Mouse (Mus musculus) T-cell, adult 2 months (primary cell): Measurements from ENCODE around the gene Ptgr2.
"Not testable (repeated sequence)": the region's sequence is repeated elsewhere in the genome, so short reads cannot be mapped to it uniquely, and the experiment has no call there.

Experiments used
- DNase-seq: peaks from one replicate; pipeline ENCODE4 v3.0.0; 2022; ENCODE audit warnings: low spot score

Ptgr2 gene

DNA sequence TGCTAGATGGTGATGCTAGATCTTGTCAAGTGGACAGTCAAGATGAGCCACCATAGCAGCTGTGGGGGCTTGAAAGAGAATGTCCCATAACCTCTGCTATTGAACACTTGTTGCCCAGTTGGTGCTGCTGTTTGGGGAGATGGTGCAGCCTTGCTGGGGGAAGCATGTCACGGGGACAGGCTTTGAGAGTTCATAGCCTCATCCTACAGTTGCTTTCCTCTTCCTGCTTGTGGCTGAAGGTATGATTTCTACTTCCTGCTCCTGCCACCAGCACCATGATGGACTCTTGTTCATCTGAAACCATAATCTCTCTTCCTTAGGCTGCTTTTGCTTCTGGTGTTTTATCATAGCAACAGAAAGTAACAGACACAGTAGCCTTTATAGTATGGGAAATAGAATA lies 19.5 kb downstream of the Ptgr2 start:
- DNase-seq: no peak

DNA sequence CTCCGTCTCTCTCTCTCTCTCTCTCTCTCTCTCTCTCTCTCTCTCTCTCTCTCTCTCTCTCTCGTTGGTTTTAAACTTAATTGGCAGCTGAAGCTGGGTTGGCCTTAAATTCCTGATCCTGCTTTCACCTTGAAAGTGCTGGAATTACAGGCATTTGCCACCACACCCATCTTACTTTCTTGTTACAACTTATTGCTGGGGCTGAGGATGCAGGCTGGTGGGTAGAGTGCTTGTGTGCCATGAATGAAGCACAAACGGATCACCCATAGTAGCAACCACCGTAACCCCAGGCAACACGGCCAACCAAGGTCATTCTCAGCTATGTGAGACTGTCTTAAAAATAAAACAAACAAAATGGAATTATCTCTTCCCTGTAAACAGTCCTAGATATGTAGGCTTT lies 26.3 kb downstream of the Ptgr2 start:
- DNase-seq: no peak

DNA sequence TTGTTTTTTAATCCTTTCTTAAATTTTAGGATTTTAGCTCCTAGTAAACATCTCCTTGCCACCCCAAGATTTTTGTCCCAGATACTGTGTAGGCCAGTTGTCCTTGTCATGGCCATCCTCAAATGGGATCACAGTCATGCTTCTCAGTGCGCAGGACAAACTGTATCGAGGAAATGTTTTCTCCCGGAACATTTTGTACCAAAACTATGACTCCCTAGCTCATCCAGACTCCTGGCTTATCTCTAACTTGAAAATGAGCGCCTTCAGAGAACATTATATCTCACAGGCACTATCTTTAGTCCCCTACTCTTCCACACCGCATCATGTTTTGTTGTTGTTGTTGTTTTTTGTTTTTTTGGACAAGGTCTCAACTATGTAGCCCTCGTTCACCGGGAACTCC lies 31.0 kb downstream of the Ptgr2 start:
- no peak for DNase-seq

DNA sequence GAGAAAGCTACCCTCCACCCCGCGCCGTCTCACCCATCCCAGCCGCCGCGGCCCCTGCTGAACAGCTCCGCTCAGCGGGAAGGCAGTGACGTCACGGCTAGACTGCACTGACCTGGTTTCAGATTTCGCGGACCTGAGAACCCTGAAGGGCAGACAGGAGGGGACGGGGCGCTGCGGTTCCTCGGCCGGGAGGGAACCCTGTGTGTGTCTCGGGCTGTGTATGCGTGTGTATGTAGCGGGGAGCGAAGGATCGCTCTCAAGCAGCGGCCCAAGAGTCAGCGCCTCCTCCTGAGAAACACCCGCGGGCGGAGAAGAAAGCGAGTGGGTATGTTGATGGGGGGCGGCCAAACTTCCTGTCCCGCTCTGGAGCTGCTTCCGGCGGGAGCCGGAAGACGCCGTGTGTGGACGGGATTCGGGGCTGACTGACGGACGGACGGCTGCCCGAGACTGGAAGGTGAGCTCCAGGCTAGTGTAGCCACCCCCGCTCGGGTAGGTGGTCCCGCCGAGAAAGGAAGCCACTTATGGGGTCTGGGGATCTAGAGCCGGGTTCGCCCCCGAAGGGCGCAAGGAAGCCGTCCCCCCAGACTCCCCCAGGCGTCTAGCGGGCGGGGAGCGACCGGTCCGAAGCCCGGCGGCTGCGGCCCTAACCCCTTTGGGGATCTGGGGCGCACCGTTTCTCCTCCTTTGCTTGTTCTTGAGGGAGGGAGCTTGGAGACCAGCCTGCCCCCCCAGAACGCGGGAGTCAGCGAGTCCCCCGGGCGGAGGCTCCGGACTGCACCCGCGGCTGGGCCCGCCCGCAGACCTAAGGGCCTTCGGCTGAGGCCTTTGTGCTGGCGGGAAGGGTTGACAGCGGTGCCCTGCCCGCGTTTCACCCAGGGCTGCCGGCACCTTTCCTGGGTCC lies 31.9 kb downstream of the Ptgr2 start, which contains the start of gene Zfp410:
Gene Zfp410, plus strand, starts transcription at position 132 of the 901 bp plus-strand sequence.
- peak; percentile 68 for DNase-seq

DNA sequence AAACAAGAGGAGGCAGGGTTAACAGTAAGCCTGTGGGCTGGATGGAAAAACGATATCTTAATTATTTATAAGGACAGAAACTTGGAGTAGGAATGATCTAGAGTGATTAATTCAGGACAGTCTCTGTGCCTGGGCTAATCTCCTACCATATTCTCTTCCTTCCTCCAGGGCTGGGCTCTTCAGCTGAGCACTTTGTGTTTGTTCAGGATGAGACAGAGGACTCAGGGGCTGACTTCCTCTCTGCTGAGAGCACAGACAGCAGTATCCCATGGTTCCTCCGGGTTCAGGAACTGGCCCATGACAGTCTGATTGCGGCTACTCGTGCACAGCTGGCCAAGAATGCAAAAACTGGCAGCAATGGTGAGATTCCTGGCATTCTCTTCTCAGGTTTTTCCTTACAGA lies 42.1 kb downstream of the Ptgr2 start:
- DNase-seq: no peak

DNA sequence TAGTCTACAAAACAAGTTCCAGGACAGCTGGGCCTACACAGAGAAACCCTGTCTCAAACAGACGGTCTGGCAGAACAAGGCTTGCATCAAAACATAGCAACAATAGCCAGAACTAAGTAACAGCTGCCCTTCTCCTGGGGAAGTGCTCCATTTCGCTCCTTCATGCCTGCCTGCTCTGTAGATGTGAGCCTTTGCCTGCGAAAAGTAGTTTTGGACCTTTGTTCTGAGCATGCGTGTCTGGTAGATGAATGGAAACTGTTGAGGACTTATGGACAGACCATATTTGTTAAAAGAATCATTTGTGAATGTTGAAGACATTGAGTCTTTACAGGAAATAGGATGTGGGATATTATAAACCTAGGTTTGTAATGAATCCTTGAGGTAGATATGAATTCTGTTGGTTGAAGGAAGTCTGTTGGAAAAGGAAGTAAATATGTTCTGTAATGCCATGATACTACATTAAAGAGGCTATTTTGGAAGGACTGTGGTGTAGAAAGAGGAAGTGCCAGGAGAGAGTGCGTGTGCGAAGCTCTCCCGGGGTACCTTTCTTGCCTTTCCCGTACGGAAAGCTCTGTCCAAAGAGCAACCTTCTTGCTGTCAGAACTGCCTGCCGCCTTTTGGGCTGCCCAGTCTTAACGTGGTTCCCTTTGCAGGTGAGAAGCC lies 52.1 kb downstream of the Ptgr2 start:
- no peak for DNase-seq

DNA sequence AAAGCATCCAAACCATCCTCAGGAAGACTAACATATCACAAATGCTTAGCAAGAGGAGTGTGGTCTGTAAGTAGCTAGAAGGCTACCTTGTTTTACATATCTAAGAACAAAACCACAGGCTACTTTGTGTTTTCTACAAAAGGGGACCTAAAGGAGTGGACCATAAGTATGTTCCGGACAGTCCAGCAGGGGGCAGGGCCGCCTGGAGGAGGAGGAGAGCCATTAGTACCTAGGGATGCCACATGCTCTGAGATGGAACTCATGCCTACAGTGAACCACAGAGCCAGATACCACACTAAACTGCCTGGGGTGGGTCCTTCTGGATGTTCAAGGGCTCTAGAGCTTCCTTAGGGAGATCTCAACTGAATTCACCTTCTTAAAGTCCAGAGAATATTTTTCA lies 62.2 kb downstream of the Ptgr2 start:
- DNase-seq: no peak

DNA sequence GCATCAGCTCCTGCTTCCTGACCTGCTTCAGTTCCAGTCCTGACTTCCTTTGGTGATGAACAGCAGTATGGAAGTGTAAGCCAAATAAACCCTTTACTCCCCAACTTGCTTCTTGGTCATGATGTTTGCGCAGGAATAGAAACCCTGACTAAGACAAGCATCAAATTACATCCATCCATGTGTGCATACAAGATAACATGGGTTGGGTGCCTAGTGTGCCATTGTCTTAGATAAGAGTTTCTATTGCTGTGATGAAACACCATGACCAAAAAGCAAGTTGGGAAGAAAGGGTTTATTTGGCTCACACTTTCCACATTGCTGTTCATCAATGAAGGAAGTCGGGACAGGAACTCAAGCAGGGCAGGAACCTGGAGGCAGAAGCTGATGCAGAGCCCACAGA lies 73.7 kb downstream of the Ptgr2 start:
- not testable (repeated sequence) for DNase-seq

DNA sequence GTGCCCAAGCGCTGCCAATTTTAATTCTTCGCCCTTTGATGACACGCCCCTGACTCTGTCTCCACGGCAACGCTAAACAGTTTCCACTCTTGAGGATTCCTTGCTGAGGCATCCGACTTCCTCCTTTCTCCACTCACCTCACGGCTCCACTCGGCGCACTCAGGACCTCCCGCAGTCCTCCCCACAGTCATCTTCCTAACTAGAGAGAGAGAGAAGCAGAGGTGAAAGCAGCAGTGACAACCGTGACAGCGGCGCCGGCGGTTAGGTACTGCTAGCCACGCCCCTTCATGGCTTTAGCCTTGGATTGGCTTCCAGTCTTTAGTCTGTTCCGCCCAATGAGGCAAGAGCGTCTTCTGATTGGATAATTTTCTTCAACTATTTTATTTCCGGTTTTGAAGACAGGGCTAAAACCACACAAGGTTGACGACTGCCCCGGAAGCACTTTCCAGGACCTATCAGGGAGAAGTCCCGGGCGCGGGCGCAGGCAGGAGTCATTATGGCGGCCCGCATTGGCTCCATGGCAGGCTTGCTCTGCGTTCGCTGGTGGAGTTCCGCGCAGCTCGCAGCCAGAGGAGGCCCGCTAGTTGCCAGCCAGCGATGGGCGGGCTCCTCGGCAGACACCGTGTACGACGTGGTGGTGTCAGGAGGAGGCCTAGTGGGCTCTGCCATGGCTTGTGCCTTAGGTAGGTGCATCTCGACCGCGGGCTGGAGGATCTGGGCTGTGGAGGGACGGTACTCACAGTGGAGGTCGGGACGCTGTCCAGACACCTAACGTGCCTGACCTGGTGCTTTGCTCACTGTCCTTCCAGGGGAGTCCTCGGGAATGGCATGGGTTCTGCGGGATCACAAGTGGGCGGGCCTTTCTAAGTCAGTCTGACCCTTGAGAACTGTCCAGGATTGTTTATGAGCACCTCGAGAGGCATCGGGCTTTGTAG lies 76.8 kb downstream of the Ptgr2 start, which contains the start of the genes Coq6 and Fam161b:
Gene Coq6, plus strand, starts transcription at position 103 of the 935 bp plus-strand sequence.
Gene Fam161b, minus strand, starts transcription at position 279 of the 935 bp plus-strand sequence.
- DNase-seq: peak; percentile 97

DNA sequence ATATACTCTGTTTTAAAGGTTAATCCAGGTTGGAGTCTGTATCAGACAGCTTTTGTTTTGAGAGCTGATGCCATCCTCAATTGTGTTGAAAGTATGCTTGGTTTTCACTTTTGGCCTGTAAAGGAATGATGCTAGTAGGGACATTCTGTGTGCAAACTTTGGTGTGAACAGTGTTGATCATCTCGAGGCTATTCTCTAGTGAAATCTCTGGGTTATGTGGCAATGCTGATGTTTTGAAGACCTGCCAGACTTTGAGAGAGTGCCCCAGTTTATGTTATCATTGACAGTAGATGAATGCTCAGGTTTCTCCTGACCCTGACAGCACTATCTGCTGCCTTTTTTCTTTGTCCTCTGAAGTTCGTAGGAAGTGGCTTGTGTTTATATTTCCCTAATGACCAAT lies 77.8 kb downstream of the Ptgr2 start:
- DNase-seq: no peak

DNA sequence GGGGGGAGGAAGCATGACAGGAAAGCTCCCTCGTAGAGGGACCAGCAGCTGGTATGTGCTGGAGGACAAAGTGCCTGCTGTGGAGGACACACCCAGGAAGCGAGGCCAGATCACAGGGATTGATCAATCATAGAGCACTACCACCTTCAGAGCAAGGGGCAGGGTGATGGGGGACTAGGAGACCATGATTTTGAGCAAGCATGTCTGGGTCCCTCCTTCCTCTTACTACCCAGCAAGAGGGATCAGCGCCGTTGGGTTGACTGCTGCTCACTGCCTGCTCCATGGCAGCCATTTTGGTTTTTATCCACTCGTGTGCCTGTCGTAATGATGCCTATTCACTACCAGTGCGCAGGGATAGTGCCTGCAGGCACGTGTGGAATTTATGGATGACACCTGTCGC lies 79.3 kb downstream of the Ptgr2 start:
- DNase-seq: no peak

DNA sequence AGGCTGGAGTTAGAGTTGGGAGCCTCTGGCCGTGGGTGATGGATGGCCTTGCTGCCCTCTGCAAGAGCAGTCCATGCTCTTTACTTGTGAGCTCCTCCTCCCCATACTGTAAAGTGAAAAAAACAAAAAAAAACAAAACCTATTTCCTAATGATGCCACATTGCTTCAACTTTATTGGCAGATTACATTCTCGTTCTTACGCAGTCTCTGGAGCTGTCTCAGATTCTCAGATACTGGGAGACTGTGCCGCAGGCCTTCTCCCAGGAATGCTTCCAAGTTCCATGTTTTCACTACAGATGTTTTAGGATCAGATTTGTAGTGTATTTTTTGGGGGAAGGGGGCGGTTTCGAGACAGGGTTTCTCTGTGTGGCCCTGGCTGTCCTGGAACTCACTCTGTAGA lies 80.1 kb downstream of the Ptgr2 start:
- no peak for DNase-seq
